Mouse (Mus musculus) ovary, adult 18-20 months (tissue): Measurements from ENCODE around the gene Tmed2.
A peak's percentile ranks its signal among the peaks of the same experiment; 100 is the strongest.
"Not testable (repeated sequence)": the region's sequence is repeated elsewhere in the genome, so short reads cannot be mapped to it uniquely, and the experiment has no call there.

ENCODE experiments used
- DNase-seq: peaks from one replicate; pipeline ENCODE4 v3.0.0; 2022; ENCODE audit warnings: low spot score, mixed read lengths

Tmed2 gene

GRCm38 (mm10) chr5:124540383-124540786 is at the start of gene Tmed2:
Gene Tmed2 (plus strand): TSS chr5:124540695.
- peak; percentile 94 for DNase-seq

DNA sequence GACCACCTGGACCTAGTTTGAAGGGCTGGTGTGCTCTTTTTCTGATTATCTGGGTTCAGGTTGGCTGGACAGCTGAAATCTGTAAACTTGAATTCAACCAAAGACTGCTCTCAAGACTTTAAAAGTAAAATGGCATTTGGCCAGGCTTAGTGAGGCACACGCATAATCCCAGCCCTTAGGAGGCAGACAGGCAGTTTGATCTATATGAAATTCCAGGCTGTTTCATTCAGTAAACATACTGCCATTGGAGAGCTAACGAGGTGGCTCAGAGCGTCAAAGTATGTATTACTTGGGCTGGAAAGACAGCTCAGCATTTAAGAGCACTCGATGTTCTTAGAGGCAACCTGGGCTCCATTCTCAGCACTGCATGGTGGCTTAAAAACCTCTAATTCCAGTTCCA is 48.8 kb upstream of the Tmed2 start:
- DNase-seq, result no peak

DNA sequence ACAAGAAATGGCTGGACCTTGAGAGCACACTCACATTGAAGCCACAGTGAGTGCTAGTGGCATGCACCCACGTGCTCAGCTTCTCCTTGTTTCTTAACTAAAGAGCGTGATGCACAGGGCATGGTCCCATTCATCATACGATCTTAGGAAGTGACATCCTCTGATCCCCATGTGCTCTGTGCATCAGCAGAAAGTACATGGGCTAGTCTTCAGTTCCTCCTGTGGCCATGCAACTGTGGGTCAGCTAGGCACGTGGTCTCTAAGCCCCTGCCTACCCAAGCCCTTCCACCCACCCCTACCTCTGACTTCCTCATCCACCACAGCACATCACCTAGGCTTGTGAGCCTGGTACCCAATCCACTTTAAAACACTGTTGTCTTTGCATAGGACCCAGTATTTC is 47.9 kb upstream of the Tmed2 start:
- no peak for DNase-seq

- no peak for DNase-seq
Measured at GRCm38 (mm10) chr5:124493455-124493854, 47.0 kb upstream of the Tmed2 start.

GRCm38 (mm10) chr5:124495547-124495946 is 44.9 kb upstream of the Tmed2 start:
- no peak for DNase-seq

GRCm38 (mm10) chr5:124496614-124497514 is 43.6 kb upstream of the Tmed2 start:
- no peak for DNase-seq

DNA sequence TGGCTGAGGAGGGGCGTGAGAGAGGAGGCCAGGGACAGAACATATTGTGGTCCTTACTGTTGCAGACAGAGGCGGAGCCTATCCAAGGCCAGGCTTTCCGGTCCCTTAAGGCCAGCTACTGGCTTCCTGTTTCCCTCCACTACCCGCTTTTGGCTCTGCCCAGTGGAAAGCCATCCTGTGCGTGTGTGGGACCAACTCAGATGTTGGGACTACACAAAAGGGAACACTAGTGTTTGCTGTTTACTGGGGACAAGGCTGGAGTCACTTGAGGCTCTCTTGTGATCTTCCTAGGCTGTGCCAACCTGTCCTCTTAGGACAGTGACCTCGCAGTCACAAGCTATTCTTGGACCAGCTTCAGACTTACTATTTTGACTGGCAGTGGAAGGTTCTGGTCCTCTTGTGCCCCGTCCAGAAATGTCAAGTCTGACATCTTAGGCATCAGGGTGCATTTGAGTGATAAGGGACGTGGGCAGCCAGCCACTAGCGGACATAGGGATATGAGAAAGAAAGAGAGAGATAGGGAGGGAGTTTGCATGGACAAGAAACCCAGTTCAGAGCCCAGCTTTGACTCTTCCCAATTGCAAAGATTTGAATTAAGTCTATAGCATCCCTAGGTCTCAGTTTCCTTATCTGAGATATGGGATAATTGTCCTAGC is 42.1 kb upstream of the Tmed2 start:
- peak; percentile 25 for DNase-seq

- DNase-seq, result no peak
Measured at GRCm38 (mm10) chr5:124499001-124499400, 41.5 kb upstream of the Tmed2 start.

DNA sequence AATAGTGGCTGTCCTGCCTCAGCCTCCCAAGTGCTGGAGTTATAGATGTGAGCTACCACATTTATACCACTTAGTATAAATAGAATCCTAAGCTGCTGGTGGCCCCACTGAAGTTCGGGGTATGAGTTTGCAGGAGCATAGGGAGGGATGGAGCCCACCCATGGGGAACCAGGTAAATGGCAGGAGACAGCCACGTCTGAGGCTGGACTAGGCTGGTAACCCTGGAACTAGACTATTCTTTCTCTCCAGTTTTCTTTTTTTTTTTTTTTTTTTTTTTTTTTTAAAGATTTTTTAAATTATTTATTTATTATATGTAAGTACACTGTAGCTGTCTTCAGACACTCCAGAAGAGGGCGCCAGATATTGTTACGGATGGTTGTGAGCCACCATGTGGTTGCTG is 40.5 kb upstream of the Tmed2 start:
- not testable (repeated sequence) for DNase-seq

- DNase-seq, result no peak
Measured at GRCm38 (mm10) chr5:124500573-124500972, 39.9 kb upstream of the Tmed2 start.

DNA sequence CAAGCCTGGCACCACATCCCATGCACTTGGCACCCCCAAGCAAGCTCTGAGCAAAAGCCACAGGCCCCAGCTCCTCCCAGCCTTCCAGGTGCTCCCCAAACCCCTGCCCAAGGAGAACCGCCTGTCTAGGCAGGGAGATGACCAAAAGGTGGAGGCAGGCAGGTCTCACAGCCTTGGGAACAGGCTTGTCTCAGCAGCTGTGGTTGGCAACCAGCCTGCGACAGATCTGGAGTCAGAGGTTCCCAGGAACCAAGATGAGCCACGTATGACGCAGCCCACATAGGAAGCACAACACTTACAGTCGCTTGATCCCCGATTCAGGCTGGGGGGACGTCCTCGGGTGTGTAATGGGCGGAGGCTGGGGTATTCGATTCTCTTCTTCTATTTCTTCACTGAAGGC is 39.0 kb upstream of the Tmed2 start:
- DNase-seq, result no peak

GRCm38 (mm10) chr5:124503742-124504141 is 36.8 kb upstream of the Tmed2 start:
- no peak for DNase-seq

GRCm38 (mm10) chr5:124505235-124505634 is 35.3 kb upstream of the Tmed2 start:
- DNase-seq, result no peak

GRCm38 (mm10) chr5:124506731-124507359 is 33.6 kb upstream of the Tmed2 start:
- DNase-seq, result no peak

- DNase-seq, result no peak
Measured at GRCm38 (mm10) chr5:124509200-124509599, 31.3 kb upstream of the Tmed2 start.

DNA sequence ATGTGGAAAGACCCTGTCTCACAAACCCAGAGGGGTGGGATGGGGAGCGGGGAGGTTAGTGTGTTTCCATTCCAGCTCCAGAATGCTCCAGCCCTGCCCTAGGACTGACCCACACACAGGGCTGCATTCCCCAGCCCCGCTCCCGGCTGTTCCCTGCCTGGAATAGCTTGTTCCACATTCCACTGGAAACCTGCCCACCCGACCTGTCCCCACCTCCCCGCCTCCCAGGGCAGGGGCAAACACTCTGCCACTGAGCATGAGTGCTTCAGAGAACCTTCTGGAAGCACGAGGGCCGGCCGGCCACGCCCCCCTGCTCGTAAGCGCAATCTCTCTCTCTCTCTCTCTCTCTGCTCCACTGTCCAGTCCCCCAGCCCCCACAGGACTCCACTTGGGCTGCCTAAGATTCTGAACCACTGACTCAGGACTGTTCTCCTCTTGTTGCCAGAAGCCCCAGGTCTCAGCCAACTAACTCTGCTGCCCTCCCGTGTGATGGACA is 30.7 kb upstream of the Tmed2 start:
- DNase-seq, result no peak

DNA sequence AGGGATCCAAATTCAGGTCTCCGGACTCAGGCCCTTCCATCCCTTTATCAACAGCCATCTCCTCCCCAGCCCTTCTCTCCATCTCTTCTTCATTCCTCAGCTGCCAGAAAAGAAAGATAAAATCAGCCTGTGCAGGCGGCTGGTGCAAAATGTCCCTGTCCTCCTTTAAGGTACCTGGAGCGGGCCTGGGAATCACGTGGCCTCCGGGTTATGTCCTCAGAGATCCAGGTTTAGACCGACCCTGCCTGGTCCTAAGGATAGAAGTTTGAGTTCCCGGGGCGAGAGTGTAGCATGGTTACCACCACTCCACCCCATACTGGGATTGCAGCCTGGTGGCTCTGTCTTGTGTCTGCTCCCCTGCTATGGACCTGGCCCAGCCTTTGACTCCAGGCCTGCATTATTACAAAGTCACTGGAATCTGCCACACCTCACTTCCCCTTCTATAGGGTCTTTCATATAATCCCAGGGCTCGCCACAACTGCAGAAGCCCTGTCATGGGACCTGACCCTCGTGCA is 29.9 kb upstream of the Tmed2 start:
- DNase-seq, result no peak

GRCm38 (mm10) chr5:124515789-124516188 is 24.7 kb upstream of the Tmed2 start:
- no peak for DNase-seq

- no peak for DNase-seq
Measured at GRCm38 (mm10) chr5:124518648-124519047, 21.8 kb upstream of the Tmed2 start.

DNA sequence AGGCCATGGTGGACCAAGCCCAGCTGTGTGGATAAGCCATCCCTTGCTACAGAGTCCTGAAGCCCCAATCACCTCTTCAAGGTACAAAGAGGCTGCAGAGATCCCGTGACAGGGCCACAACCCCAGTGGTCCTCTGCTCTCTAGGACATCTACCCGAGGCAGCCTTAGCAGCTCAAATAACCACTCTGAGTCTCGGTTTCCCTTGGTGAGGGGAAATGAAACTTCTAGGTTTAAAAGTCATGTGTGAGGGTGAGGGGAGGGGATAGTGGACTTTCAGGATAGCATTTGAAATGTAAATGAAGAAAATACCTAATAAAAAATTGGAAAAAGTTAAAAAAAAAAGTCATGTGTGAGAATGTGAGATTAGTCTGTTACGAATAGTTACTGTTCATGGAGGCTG is 18.9 kb upstream of the Tmed2 start:
- no peak for DNase-seq

DNA sequence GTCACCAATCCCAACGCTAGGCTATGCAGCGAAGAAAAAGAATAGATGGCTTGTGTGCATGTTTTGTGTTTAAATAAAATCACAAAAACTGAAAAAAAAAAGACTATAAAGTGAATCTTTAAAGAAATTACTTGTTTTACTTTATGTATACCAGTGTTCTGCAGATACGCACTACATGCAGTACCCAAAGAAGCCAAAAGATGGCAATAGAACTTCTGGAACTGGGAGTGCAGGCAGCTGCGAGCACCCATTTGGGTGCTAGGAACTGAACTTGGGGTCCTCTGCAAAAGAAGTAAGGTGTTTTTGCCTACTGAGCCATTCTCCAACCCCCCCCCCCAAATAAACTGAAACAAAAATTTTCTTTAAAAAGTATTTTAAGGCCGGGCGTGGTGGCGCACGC is 17.5 kb upstream of the Tmed2 start:
- DNase-seq, result no peak

GRCm38 (mm10) chr5:124524943-124525342 is 15.6 kb upstream of the Tmed2 start:
- no peak for DNase-seq

GRCm38 (mm10) chr5:124528351-124528750 is 12.1 kb upstream of the Tmed2 start:
- no peak for DNase-seq
